Mouse (Mus musculus) limb, embryonic 15.5 days (tissue): ENCODE measurements around the gene Fmod. TPM values are rescaled to one million over a fixed set of nuclear protein-coding genes. Genes with fewer than 3 reads are reported as not detected.

ENCODE experiments used
- ATAC-seq: fragments of 200-750 bp; cut with Nextera tagmentation; 2 replicates; pipeline ENCODE4 v1.8.0; 2017; ENCODE audit warnings: low read depth, moderate TSS enrichment; ENCODE audit not compliant: insufficient number of reproducible peaks, low FRiP score, low TSS enrichment
- H3K27ac ChIP-seq: fragments of 300-500 bp; sonication (generic); 2 replicates; pipeline ENCODE4 v1.5.1; 2015; ENCODE audit warnings: moderate library complexity, mild to moderate bottlenecking, inconsistent platforms
- H3K27me3 ChIP-seq: fragments of 300-500 bp; sonication (generic); 2 replicates; pipeline ENCODE4 v1.6.1; 2015; ENCODE audit warnings: inconsistent platforms
- H3K36me3 ChIP-seq: fragments of 300-500 bp; sonication (generic); 2 replicates; pipeline ENCODE4 v1.6.1; 2015; ENCODE audit warnings: inconsistent platforms
- H3K4me1 ChIP-seq: fragments of 300-500 bp; sonication (generic); 2 replicates; pipeline ENCODE4 v1.6.1; 2015; ENCODE audit warnings: inconsistent platforms
- H3K4me2 ChIP-seq: fragments of 300-500 bp; sonication (generic); 2 replicates; pipeline ENCODE4 v1.6.1; 2015; ENCODE audit warnings: mild to moderate bottlenecking, inconsistent platforms
- H3K4me3 ChIP-seq: fragments of 300-500 bp; sonication (generic); 2 replicates; pipeline ENCODE4 v1.5.1; 2015; ENCODE audit warnings: mild to moderate bottlenecking, inconsistent platforms
- H3K9ac ChIP-seq: fragments of 300-500 bp; sonication (generic); 2 replicates; pipeline ENCODE4 v1.6.1; 2015; ENCODE audit warnings: inconsistent platforms
- H3K9me3 ChIP-seq: fragments of 300-500 bp; sonication (generic); 2 replicates; pipeline ENCODE4 v1.6.1; 2016; ENCODE audit warnings: inconsistent platforms
- WGBS: fragments of 180-500 bp; shearing (Covaris S2); methylation state at CpG from one replicate; pipeline ENCODE4 v1.1.7; 2015; 5-methylcytosine and 5-hydroxymethylcytosine counted together
- polyA plus RNA-seq: library from polyadenylated mRNA; unstranded; fragments of >200 nt; fragmentation: Nextera tagmentation; extraction: Ambion mirVana; gene quantifications from 2 replicates; pipeline ENCODE4 v1.2.1, GENCODE M21; 2015

Fmod gene
- polyA plus RNA-seq, 1 experiment from 2014 or later = 147 TPM

DNA sequence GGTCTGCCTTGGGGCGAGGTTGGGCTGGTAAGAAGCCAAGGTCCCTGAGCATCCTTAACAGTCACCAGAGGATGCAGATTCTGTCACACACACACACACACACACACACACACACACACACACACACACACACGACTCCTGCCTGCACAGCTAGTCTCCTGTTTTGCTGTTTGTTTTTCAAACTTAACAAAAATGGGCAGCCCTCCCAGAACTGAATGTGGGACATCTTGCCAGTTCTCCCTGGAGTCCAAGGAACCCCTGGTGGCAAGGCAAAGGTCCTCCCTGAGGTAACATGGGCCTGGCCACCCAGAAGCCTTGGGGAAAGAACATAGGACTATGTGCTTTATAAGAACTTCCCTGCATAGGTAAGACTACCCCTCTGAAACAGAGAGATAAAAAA, 4.8 kb downstream of the Fmod start:
- Histone ChIP-seq H3K9me3 (no peaks in the 10 kb centered on the region), H3K27me3 (no peaks in the 10 kb centered on the region), H3K4me1 (peaks cover 56% of the 10 kb centered on the region), H3K4me2 (no peak overlapping the region), H3K4me3 (no peak overlapping the region), H3K36me3 (no peaks in the 10 kb centered on the region), H3K27ac (no peak overlapping the region), H3K9ac (no peak overlapping the region)
- 45% methylated on average over 2 of the region's 2 CpGs for WGBS
- no peak for ATAC-seq

GRCm38 (mm10) chr1:134042341-134042740, 5.3 kb downstream of the Fmod start:
- Histone ChIP-seq H3K9ac (no peak overlapping the region), H3K36me3 (no peaks in the 10 kb centered on the region), H3K27ac (no peak overlapping the region), H3K4me3 (no peak overlapping the region), H3K4me2 (no peak overlapping the region), H3K9me3 (no peaks in the 10 kb centered on the region), H3K4me1 (peaks cover 52% of the 10 kb centered on the region), H3K27me3 (no peaks in the 10 kb centered on the region)
- ATAC-seq = no peak
- WGBS = 22% methylated on average over 1 of the region's 1 CpGs

DNA sequence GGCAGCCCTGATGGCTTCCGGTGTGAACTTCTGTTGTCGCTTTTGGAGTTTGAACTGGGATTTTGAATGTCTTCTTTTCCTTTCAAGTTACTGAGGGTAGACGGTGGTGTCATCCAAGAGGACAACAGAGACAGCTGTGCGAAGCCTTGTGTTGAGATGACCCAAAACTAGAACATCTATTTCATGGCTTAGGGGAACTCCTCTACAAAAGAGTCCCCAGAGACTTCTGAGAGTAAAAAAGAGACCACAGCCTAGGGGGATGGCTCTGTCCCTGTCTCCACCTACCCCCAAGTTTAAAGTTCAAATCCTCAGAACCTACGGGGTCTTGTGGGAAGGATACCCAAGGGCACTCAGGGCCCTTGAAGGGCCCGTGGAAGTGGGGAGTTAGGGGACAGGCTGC, 7.8 kb downstream of the Fmod start:
- ATAC-seq = no peak
- H3K36me3 ChIP-seq = no peaks in the 10 kb centered on the region
- H3K27me3 ChIP-seq = no peaks in the 10 kb centered on the region
- H3K9me3 ChIP-seq = no peaks in the 10 kb centered on the region
- no peak overlapping the region for H3K9ac ChIP-seq
- H3K4me1 ChIP-seq = peaks cover 37% of the 10 kb centered on the region
- WGBS = 84% methylated on average over 6 of the region's 6 CpGs
- no peak overlapping the region for H3K4me2 ChIP-seq
- no peak overlapping the region for H3K4me3 ChIP-seq
- no peak overlapping the region for H3K27ac ChIP-seq

DNA sequence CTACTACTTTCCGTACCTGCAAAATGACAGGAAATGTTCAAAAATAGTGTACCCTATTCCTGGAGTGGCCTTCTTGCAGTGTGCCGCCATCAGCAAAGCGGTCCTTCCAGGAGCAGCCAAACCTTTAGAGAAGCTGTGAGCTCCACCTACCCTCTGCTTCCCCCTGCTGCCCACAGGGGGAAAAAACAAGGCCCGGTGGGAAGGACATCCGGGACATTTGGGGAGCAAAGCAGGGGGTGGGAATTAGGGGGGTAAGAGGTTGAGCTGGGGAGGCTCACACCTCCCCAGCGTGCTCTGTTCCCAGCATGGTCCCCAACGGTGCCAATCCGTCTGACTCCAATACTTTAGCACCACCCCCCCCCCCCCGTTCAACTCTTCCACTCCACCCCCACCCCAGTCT, 8.9 kb downstream of the Fmod start:
- H3K4me2 ChIP-seq = peak overlapping the region; percentile 27
- no peak overlapping the region for H3K9ac ChIP-seq
- peak overlapping the region; percentile 19; the same call in 1 of the 2 replicates for H3K4me3 ChIP-seq
- H3K36me3 ChIP-seq = no peaks in the 10 kb centered on the region
- WGBS = 4% methylated on average over 9 of the region's 9 CpGs
- no peaks in the 10 kb centered on the region for H3K9me3 ChIP-seq
- peak; percentile 56; the same call in 1 of the 2 replicates for ATAC-seq
- 0 out of 2 replicates have a peak overlapping the region, but pooled peaks have one; percentile 47 for H3K27ac ChIP-seq
- peaks cover 34% of the 10 kb centered on the region for H3K4me1 ChIP-seq
- H3K27me3 ChIP-seq = no peaks in the 10 kb centered on the region

DNA sequence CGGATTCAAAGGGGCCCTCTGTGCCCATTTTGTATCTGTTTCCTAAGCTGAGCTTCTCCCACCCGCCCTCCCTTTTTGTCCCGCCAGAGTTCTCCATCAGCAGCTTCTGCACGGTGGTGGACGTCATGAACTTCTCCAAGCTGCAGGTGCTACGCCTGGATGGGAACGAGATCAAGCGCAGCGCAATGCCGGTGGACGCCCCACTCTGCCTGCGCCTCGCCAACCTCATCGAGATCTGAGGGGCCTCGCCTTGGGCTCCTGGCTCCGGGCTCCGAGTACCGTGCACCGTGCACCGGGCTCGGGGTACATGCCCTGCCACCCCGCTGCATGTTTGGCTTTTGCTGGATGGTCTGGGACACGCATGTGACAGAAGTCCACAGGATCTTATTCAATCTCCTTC, 9.3 kb downstream of the Fmod start:
- Histone ChIP-seq H3K27ac (no peak overlapping the region), H3K9me3 (no peaks in the 10 kb centered on the region), H3K36me3 (no peaks in the 10 kb centered on the region), H3K4me1 (peaks cover 33% of the 10 kb centered on the region), H3K4me2 (peak overlapping the region; percentile 27; the same call in 1 of the 2 replicates), H3K4me3 (no peak overlapping the region), H3K9ac (no peak overlapping the region), H3K27me3 (no peaks in the 10 kb centered on the region)
- 22% methylated on average over 23 of the region's 23 CpGs for WGBS
- ATAC-seq = no peak

DNA sequence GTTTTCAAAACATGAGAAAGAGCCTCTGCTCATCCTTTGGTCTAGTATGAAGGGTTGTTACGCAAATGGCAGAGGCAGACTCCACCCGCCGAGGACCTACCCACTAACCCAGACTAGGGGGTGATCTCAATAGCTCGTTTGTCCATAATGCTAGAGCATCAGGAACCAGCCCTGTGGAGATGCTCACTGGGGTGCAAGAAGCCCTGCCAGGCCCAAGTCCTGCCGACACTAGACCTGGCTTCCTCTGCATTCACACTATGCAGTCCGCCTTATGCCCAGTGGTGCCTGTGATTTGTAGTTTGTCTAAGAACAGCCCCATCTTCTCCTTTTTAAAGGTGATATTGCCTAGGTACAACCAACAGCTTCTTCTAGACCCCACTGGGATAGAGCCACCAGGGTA, 10.4 kb downstream of the Fmod start:
- ATAC-seq = no peak
- no peaks in the 10 kb centered on the region for H3K36me3 ChIP-seq
- peaks cover 24% of the 10 kb centered on the region for H3K4me1 ChIP-seq
- no peaks in the 10 kb centered on the region for H3K9me3 ChIP-seq
- H3K4me2 ChIP-seq = no peak overlapping the region
- H3K27me3 ChIP-seq = no peaks in the 10 kb centered on the region
- H3K4me3 ChIP-seq = no peak overlapping the region
- H3K27ac ChIP-seq = no peak overlapping the region
- no peak overlapping the region for H3K9ac ChIP-seq
- WGBS = 78% methylated on average over 6 of the region's 6 CpGs

- Histone ChIP-seq H3K27ac (no peak overlapping the region), H3K4me2 (no peak overlapping the region), H3K27me3 (no peaks in the 10 kb centered on the region), H3K4me3 (no peak overlapping the region), H3K36me3 (no peaks in the 10 kb centered on the region), H3K4me1 (peaks cover 15% of the 10 kb centered on the region), H3K9ac (no peak overlapping the region), H3K9me3 (no peaks in the 10 kb centered on the region)
- WGBS = 3% methylated on average over 5 of the region's 5 CpGs
- no peak for ATAC-seq
These were observed 11.7 kb downstream of the Fmod start for GRCm38 (mm10) chr1:134048759-134049158.

DNA sequence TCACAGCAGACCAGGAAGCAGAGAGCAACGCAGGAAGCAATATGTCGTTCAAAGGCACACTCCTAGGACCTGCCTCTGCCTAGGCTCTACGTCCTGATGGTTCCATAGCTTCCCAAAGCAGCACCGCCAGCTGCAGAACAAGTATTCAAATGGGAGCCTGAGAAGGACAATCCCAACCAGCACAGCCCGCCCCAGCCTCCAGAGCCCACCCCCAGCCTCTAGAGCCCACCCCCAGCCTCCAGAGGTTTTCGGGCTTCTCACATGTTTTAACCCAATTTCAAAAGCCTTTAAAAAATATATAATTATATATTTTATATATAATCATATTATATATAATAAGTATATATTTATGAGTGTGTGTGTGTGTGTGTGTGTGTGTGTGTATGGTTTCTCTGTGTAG, 12.5 kb downstream of the Fmod start:
- no peak for ATAC-seq

DNA sequence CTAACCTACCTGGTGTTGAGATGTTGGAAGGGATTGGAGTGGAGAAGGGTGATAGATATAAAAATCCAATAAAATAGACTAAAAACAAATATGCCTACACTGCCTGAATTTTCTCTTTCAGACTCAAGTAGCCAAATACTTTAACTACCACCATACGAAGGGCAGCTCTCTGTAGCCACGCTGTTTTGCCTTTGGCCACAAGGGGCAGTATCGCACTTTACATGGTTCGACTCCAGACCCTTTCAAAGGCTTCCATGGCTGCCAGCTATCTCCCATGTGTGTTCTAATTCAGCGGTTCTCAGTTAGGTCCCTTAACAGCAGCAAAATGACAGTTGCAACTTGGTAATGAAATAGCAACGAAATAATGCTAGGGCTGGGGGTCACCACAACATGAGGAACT, 16.2 kb downstream of the Fmod start:
- Histone ChIP-seq H3K27ac (no peak overlapping the region), H3K9me3 (no peaks in the 10 kb centered on the region), H3K9ac (no peak overlapping the region), H3K36me3 (no peaks in the 10 kb centered on the region), H3K4me1 (peaks cover 3% of the 10 kb centered on the region; the same call in 1 of the 2 replicates), H3K4me2 (no peak overlapping the region), H3K4me3 (no peak overlapping the region), H3K27me3 (no peaks in the 10 kb centered on the region)
- 7% methylated on average over 6 of the region's 6 CpGs for WGBS
- no peak for ATAC-seq

More for the DNA sequence above, 12.5 kb downstream of the Fmod start:
- H3K9ac ChIP-seq = no peak overlapping the region
- 65% methylated on average over 6 of the region's 6 CpGs for WGBS
- H3K4me2 ChIP-seq = no peak overlapping the region
- peaks cover 12% of the 10 kb centered on the region for H3K4me1 ChIP-seq
- no peak overlapping the region for H3K27ac ChIP-seq
- no peaks in the 10 kb centered on the region for H3K9me3 ChIP-seq
- H3K27me3 ChIP-seq = no peaks in the 10 kb centered on the region
- H3K36me3 ChIP-seq = no peaks in the 10 kb centered on the region
- H3K4me3 ChIP-seq = no peak overlapping the region

GRCm38 (mm10) chr1:134055058-134055457, 18.0 kb downstream of the Fmod start:
- no peak overlapping the region for H3K9ac ChIP-seq
- H3K4me2 ChIP-seq = no peak overlapping the region
- no peaks in the 10 kb centered on the region for H3K36me3 ChIP-seq
- no peaks in the 10 kb centered on the region for H3K9me3 ChIP-seq
- no peak overlapping the region for H3K4me3 ChIP-seq
- peaks cover 3% of the 10 kb centered on the region for H3K4me1 ChIP-seq
- WGBS = 60% methylated on average over 9 of the region's 9 CpGs
- H3K27me3 ChIP-seq = no peaks in the 10 kb centered on the region
- no peak for ATAC-seq
- H3K27ac ChIP-seq = no peak overlapping the region

- Histone ChIP-seq H3K4me1 (peaks cover 10% of the 10 kb centered on the region), H3K27me3 (no peaks in the 10 kb centered on the region), H3K9me3 (no peaks in the 10 kb centered on the region), H3K4me3 (no peak overlapping the region), H3K9ac (no peak overlapping the region), H3K27ac (no peak overlapping the region), H3K4me2 (no peak overlapping the region), H3K36me3 (no peaks in the 10 kb centered on the region)
- ATAC-seq = no peak
- 83% methylated on average over 9 of the region's 9 CpGs for WGBS
These were observed 18.7 kb downstream of the Fmod start for GRCm38 (mm10) chr1:134055666-134056245.

DNA sequence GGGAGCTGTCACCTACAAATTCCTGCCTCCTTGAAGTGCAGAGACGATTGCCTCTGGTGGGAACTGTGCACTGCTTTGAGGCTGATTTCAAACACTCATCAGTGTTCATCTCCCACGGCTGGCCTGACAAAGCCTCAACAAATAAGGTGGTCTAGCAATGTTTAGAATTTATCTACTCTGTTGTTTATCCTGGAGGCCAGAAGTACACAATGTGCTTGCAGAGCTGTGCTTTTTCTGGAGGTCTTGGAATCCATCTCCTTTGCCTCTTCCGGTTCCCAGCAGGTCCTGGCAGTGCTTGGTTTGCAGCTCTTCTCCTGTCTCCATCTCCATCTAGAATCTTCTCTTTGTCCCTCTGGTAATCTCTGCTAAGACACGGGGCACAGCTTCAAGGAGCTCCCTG, 19.2 kb downstream of the Fmod start:
- Histone ChIP-seq H3K4me2 (no peak overlapping the region), H3K36me3 (no peaks in the 10 kb centered on the region), H3K27ac (no peak overlapping the region), H3K9me3 (no peaks in the 10 kb centered on the region), H3K4me3 (no peak overlapping the region), H3K9ac (no peak overlapping the region), H3K27me3 (no peaks in the 10 kb centered on the region), H3K4me1 (peaks cover 14% of the 10 kb centered on the region)
- 64% methylated on average over 4 of the region's 4 CpGs for WGBS
- no peak for ATAC-seq

- no peak overlapping the region for H3K4me3 ChIP-seq
- no peaks in the 10 kb centered on the region for H3K9me3 ChIP-seq
- H3K27ac ChIP-seq = no peak overlapping the region
- no peaks in the 10 kb centered on the region for H3K36me3 ChIP-seq
- H3K27me3 ChIP-seq = no peaks in the 10 kb centered on the region
- 69% methylated on average over 8 of the region's 8 CpGs for WGBS
- peaks cover 29% of the 10 kb centered on the region for H3K4me1 ChIP-seq
- no peak overlapping the region for H3K4me2 ChIP-seq
- H3K9ac ChIP-seq = no peak overlapping the region
- no peak for ATAC-seq
These were observed 20.7 kb downstream of the Fmod start for GRCm38 (mm10) chr1:134057736-134058135.
